Mouse (Mus musculus) bone marrow macrophage, adult 2 months (primary cell): ENCODE measurements at regions not wholly inside any gene's neighbourhood (a gene's known extent, or its start where the extent isn't known, plus 50 kb on each side); places are given as distances from the start of the nearest gene placed in this dataset.

Experiments
- H3K27ac ChIP-seq: 2 replicates; pipeline ENCODE4 v1.5.1; 2012; ENCODE audit warnings: low read depth, low read length; ENCODE audit not compliant: insufficient read depth
- H3K4me1 ChIP-seq: 2 replicates; pipeline ENCODE4 v1.6.1; 2012; ENCODE audit warnings: low read length; ENCODE audit not compliant: control insufficient read depth, insufficient read depth
- H3K4me3 ChIP-seq: 2 replicates; pipeline ENCODE4 v1.5.1; 2012; ENCODE audit warnings: mild to moderate bottlenecking, low read length, moderate library complexity; ENCODE audit not compliant: insufficient read depth
- CTCF ChIP-seq: IDR thresholded peaks from 2 replicates; pipeline ENCODE4 v1.5.1; 2012; ENCODE audit warnings: low read depth, mild to moderate bottlenecking, low read length, moderate library complexity
- POLR2A ChIP-seq: IDR thresholded peaks from 2 replicates; pipeline ENCODE4 v1.6.1; 2012; ENCODE audit warnings: mild to moderate bottlenecking, low read depth, low read length, borderline replicate concordance

- no peak for TF ChIP-seq POLR2A
- no peak for TF ChIP-seq CTCF
- Histone ChIP-seq H3K27ac (no peak overlapping the region), H3K4me1 (no peaks in the 10 kb centered on the region), H3K4me3 (no peak overlapping the region)
These were observed 111.5 kb upstream of the Rxfp2 start for GRCm38 (mm10) chr5:149906927-149907326.

- Histone ChIP-seq H3K4me1 (no peaks in the 10 kb centered on the region), H3K27ac (no peak overlapping the region)
These were observed 109.9 kb upstream of the Rxfp2 start for GRCm38 (mm10) chr5:149908376-149909078.

GRCm38 (mm10) chr5:149909108-149909739 lies 109.3 kb upstream of the Rxfp2 start:
- TF ChIP-seq POLR2A (no peak), CTCF (no peak)
- Histone ChIP-seq H3K27ac (no peak overlapping the region), H3K4me3 (no peak overlapping the region)

More at GRCm38 (mm10) chr5:149908376-149909078, 109.9 kb upstream of the Rxfp2 start:
- H3K4me3 ChIP-seq = no peak overlapping the region
- TF ChIP-seq CTCF (no peak), POLR2A (no peak)

GRCm38 (mm10) chr5:149909971-149910370 lies 108.5 kb upstream of the Rxfp2 start:
- TF ChIP-seq CTCF = no peak
- no peak overlapping the region for H3K27ac ChIP-seq
- H3K4me1 ChIP-seq = no peaks in the 10 kb centered on the region
- H3K4me3 ChIP-seq = no peak overlapping the region

More at GRCm38 (mm10) chr5:149909108-149909739, 109.3 kb upstream of the Rxfp2 start:
- no peaks in the 10 kb centered on the region for H3K4me1 ChIP-seq

GRCm38 (mm10) chr5:149911968-149912367 lies 106.5 kb upstream of the Rxfp2 start:
- no peaks in the 10 kb centered on the region for H3K4me1 ChIP-seq
- TF ChIP-seq CTCF = no peak
- TF ChIP-seq POLR2A = no peak
- H3K27ac ChIP-seq = no peak overlapping the region
- no peak overlapping the region for H3K4me3 ChIP-seq

- no peak overlapping the region for H3K27ac ChIP-seq
- no peak for TF ChIP-seq POLR2A
- no peak for TF ChIP-seq CTCF
- no peaks in the 10 kb centered on the region for H3K4me1 ChIP-seq
- no peak overlapping the region for H3K4me3 ChIP-seq
These were observed 102.7 kb upstream of the Rxfp2 start for GRCm38 (mm10) chr5:149915761-149916160.

GRCm38 (mm10) chr5:149917374-149917773 lies 101.1 kb upstream of the Rxfp2 start:
- no peak overlapping the region for H3K27ac ChIP-seq
- TF ChIP-seq POLR2A (no peak), CTCF (no peak)

GRCm38 (mm10) chr5:149919097-149919496 lies 99.4 kb upstream of the Rxfp2 start:
- H3K4me3 ChIP-seq = no peak overlapping the region
- TF ChIP-seq CTCF (no peak), POLR2A (no peak)
- H3K4me1 ChIP-seq = no peaks in the 10 kb centered on the region
- no peak overlapping the region for H3K27ac ChIP-seq

More at GRCm38 (mm10) chr5:149917374-149917773, 101.1 kb upstream of the Rxfp2 start:
- H3K4me1 ChIP-seq = no peaks in the 10 kb centered on the region
- no peak overlapping the region for H3K4me3 ChIP-seq

GRCm38 (mm10) chr5:149920326-149920725 lies 98.1 kb upstream of the Rxfp2 start:
- no peak overlapping the region for H3K27ac ChIP-seq
- no peaks in the 10 kb centered on the region for H3K4me1 ChIP-seq
- no peak overlapping the region for H3K4me3 ChIP-seq
- no peak for TF ChIP-seq CTCF
- TF ChIP-seq POLR2A = no peak

- Histone ChIP-seq H3K4me3 (no peak overlapping the region), H3K4me1 (no peaks in the 10 kb centered on the region), H3K27ac (no peak overlapping the region)
- no peak for TF ChIP-seq CTCF
- TF ChIP-seq POLR2A = no peak
These were observed 94.0 kb upstream of the Rxfp2 start for GRCm38 (mm10) chr5:149924501-149924900.

- TF ChIP-seq CTCF (no peak), POLR2A (no peak)
- no peak overlapping the region for H3K4me3 ChIP-seq
- H3K27ac ChIP-seq = no peak overlapping the region
- H3K4me1 ChIP-seq = no peaks in the 10 kb centered on the region
These were observed 91.7 kb upstream of the Rxfp2 start for GRCm38 (mm10) chr5:149926786-149927185.
